Mouse (Mus musculus): ENCODE data around the gene Rpap1. TPM values are rescaled to one million over a fixed set of nuclear protein-coding genes. Genes with fewer than 3 reads are reported as not detected.

The Rpap1 gene
- 10 to 100 TPM in 21 of 26 experiments, 1 to 10 TPM in 5; 5.4 to 47.0 (median 22.0) TPM for total RNA-seq (2018; cell fraction: chromatin; rRNA removed)
- total RNA-seq (2018; cell fraction: cytosol; rRNA removed) = 10 to 100 TPM in 9 of 26 experiments, 1 to 10 TPM in 17; 5.8 to 12.2 (median 9.5) TPM
- 10 to 100 TPM in 17 of 26 experiments, 1 to 10 TPM in 9; 5.0 to 23.0 (median 13.6) TPM for total RNA-seq (2018; cell fraction: nucleus; rRNA removed)
- polyA plus RNA-seq (2018) = 5.7 to 9.3 TPM (median 8.7 TPM) in 3 replicates

DNA sequence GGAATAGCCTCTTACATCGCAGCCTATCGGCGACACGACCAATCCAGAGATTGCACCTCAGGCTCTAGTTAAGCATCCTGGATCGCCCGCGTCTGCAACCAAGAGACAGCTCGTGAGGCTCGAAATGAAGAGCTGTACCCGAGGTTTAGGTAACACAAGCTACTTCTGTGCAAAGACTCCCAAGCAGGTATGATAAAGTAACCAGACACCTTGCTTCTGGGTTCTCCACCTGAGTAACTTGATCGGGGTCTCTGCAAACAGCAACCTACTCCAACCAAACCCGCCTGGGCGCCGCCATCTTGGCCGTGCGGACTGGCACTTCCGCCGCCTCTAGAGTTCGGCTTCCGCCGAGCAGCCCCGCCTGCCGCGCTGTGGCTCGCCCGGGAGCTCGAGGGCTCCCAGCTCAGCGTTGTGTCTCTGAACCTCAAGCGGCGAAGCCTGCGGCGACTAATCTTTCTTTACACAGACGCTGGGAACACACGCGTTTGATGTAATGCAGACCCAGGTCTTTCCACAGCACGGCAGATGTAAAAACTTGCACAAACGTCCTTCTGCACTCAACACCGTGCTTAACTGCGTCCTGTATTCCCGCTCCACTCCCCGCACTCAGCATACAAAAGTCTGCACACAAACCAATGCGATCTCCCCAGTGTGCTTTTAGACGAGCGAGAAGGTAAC lies at the start of gene Rpap1:
Rpap1 (minus strand) TSS at position 332 of the 678 bp plus-strand sequence.
- H3K4me3 ChIP-seq (ENCODE audit: inconsistent target) = peak within 1 kb of the TSS; percentile 84
- H3K36me3 ChIP-seq (ENCODE audit: inconsistent target) = peaks cover 7% of the 10 kb centered on the region; the same call in 1 of the 2 replicates
- H3K27ac ChIP-seq = 0 out of 2 replicates have a peak within 1 kb of the TSS, but pooled peaks have one; percentile 21
- 2% methylated on average over 44 of the region's 44 CpGs for WGBS (ENCODE audit: missing documents)
- H3K79me2 ChIP-seq (ENCODE audit: inconsistent target) = no peaks in the 10 kb centered on the region; the same call in 1 of the 2 replicates

DNA sequence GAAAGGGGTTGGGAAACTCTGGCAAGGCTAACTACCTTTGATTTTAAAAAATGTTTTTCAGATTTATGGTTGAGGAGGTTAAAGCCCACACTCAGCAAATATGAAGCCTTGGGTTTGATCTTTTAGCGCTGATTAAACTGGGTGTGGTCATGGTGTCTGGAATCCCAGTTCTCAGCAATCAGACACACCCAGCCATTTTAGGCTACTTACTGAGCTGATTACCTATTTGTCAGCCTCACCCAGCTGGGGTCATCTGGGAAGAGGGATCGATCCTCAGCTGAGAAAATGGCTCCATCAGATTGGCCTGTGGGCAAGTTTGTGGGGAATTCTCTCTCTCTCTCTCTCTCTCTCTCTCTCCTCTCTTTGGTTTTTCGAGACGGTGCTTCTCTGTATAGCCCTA lies 46.9 kb upstream of the Rpap1 start:
- Histone ChIP-seq H3K79me2 (ENCODE audit: inconsistent target) (no peaks in the 10 kb centered on the region), H3K4me3 (ENCODE audit: inconsistent target) (no peak overlapping the region), H3K27ac (no peak overlapping the region), H3K36me3 (ENCODE audit: inconsistent target) (no peaks in the 10 kb centered on the region)
- WGBS (ENCODE audit: missing documents) = 100% methylated on average over 2 of the region's 4 CpGs

DNA sequence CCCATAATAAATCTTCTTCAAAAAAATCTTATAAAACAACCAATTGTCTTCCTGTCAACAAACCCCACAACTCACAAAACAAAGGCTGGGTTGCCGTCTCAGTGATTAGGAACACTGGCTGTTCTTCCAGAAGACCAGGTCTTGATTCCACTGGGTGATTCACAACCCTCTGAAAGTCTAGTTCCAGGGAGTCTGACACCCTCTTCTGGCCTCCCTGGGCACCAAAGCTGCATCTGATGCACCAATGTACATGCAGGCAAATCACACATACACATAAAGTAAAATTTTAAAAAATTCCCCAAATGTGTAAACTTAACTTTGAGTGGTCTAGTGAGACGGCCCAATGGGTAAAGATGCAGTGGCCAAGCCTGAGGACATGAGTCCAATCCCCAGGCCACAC lies 43.2 kb upstream of the Rpap1 start:
- no peak overlapping the region for H3K27ac ChIP-seq
- no peaks in the 10 kb centered on the region for H3K36me3 ChIP-seq (ENCODE audit: inconsistent target)
- WGBS (ENCODE audit: missing documents) = 86% methylated on average over 2 of the region's 2 CpGs
- no peaks in the 10 kb centered on the region for H3K79me2 ChIP-seq (ENCODE audit: inconsistent target)
- no peak overlapping the region for H3K4me3 ChIP-seq (ENCODE audit: inconsistent target)

DNA sequence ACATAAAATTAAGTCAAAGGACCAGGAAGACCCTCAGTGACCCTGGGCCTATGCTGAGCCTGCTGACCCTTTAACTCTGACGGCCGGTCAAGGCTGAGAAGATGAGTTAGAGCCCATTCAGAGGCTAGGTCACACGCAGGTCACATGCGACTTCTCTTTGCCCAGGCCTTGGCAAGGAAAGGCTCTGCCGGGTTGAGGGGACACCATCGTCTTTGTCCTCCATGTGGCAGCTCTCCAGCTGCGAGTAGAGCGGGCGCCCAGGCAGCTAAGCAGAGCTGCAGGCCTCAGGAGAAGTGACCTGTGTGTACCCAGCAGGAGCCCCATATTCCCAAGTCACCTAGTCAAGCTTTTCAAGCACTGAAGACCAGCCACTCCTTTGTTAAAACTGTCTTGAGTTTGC lies 33.8 kb upstream of the Rpap1 start:
- 93% methylated on average over 9 of the region's 9 CpGs for WGBS (ENCODE audit: missing documents)
- no peak overlapping the region for H3K4me3 ChIP-seq (ENCODE audit: inconsistent target)
- no peaks in the 10 kb centered on the region for H3K79me2 ChIP-seq (ENCODE audit: inconsistent target)
- H3K36me3 ChIP-seq (ENCODE audit: inconsistent target) = no peaks in the 10 kb centered on the region
- no peak overlapping the region for H3K27ac ChIP-seq

DNA sequence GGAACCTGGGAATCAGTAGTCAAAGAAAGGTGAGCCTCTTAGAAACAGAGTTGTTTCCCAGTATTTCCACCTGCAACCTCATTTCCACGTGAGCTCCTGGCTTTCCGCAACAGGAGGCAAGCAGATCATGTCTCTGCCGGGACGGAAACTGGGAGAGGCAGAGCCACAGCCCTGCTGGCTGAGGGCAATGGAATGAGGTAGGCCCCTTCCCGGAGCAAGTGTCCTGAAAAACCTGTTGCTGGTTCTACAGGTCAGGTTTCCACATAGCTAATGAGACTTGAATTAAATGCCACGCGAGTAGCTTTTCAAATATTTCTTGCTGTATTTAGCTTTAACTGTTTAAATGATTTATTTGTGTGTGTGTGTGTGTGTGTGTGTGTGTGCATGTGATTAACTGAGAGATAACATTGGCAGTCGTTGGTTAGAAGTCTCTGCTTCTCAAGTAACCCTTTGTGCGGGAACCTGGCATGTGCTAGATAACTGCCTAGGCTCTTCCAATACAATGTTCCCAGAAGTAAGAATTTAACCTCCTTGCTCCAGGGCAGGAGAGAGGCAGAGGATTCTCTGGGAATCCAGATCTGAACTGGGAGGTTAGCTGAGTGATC lies 31.4 kb upstream of the Rpap1 start:
- Histone ChIP-seq H3K4me3 (ENCODE audit: inconsistent target) (no peak overlapping the region), H3K27ac (no peak overlapping the region), H3K79me2 (ENCODE audit: inconsistent target) (no peaks in the 10 kb centered on the region), H3K36me3 (ENCODE audit: inconsistent target) (no peaks in the 10 kb centered on the region)
- WGBS (ENCODE audit: missing documents) = 80% methylated on average over 9 of the region's 9 CpGs

DNA sequence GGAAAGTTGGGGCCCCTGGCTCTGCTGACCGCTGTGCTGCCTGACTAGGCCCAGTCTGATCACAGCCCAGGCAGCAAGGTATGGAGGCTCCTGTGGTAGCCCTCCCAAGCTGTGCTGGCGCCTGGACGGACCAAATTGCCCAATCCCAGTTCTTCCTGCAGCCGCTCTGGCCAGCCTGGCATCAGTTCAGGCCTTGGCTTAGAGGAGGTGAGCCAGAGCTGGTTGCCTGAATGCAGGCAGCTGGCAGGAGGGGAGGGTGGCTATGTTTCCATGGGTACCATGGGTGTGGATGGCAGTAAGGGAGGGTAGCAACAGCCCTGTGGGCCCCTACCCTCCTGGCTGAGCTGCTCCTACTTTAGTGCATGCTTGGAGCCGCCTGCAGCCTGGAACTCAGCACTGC lies 29.7 kb upstream of the Rpap1 start:
- no peak overlapping the region for H3K4me3 ChIP-seq (ENCODE audit: inconsistent target)
- no peaks in the 10 kb centered on the region for H3K79me2 ChIP-seq (ENCODE audit: inconsistent target)
- H3K27ac ChIP-seq = no peak overlapping the region
- no peaks in the 10 kb centered on the region for H3K36me3 ChIP-seq (ENCODE audit: inconsistent target)
- 85% methylated on average over 5 of the region's 5 CpGs for WGBS (ENCODE audit: missing documents)

DNA sequence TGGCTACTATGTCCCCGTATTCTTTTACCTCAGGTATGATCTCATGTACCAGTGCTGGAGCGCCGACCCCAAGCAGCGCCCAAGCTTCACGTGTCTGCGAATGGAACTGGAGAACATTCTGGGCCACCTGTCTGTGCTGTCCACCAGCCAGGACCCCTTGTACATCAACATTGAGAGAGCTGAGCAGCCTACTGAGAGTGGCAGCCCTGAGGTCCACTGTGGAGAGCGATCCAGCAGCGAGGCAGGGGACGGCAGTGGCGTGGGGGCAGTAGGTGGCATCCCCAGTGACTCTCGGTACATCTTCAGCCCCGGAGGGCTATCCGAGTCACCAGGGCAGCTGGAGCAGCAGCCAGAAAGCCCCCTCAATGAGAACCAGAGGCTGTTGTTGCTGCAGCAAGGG lies 29.3 kb upstream of the Rpap1 start:
- 92% methylated on average over 13 of the region's 13 CpGs for WGBS (ENCODE audit: missing documents)
- H3K36me3 ChIP-seq (ENCODE audit: inconsistent target) = no peaks in the 10 kb centered on the region
- H3K4me3 ChIP-seq (ENCODE audit: inconsistent target) = no peak overlapping the region
- no peaks in the 10 kb centered on the region for H3K79me2 ChIP-seq (ENCODE audit: inconsistent target)
- no peak overlapping the region for H3K27ac ChIP-seq

DNA sequence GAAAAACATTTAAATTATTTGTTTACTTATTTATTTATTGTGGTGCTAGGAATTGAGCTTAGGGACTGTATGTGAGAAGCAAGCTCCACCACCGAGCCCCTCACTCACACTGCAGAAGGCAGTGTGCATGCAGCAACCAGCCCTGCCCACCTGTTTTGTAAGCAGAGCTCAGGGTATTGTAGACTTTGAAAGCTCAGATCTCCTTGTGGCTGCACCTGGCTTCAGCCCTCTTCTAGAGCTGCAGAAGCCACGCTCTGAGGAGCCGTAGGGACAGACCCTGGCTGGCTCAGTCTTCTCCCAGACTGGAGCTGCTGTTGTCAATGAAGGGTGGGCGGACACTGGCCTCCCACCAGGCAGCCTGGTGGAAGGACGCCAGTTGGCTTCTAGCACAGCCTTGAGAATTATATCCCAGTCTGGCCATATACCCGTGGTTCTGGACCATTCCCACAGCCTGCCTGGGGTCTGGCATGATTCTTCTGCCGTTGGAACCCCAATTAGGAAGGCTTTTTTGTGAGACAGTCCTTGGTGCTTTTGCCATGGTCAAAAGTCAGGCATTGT lies 27.1 kb upstream of the Rpap1 start:
- 87% methylated on average over 7 of the region's 7 CpGs for WGBS (ENCODE audit: missing documents)
- Histone ChIP-seq H3K36me3 (ENCODE audit: inconsistent target) (no peaks in the 10 kb centered on the region), H3K79me2 (ENCODE audit: inconsistent target) (no peaks in the 10 kb centered on the region), H3K27ac (no peak overlapping the region), H3K4me3 (ENCODE audit: inconsistent target) (no peak overlapping the region)

GRCm38 (mm10) chr2:119811490-119812146 lies 24.3 kb upstream of the Rpap1 start:
- Histone ChIP-seq H3K4me3 (ENCODE audit: inconsistent target) (no peak overlapping the region), H3K27ac (no peak overlapping the region), H3K36me3 (ENCODE audit: inconsistent target) (no peaks in the 10 kb centered on the region), H3K79me2 (ENCODE audit: inconsistent target) (no peaks in the 10 kb centered on the region)
- 87% methylated on average over 13 of the region's 14 CpGs for WGBS (ENCODE audit: missing documents)

GRCm38 (mm10) chr2:119810890-119811289 lies 23.6 kb upstream of the Rpap1 start:
- H3K4me3 ChIP-seq (ENCODE audit: inconsistent target) = no peak overlapping the region
- no peak overlapping the region for H3K27ac ChIP-seq
- no peaks in the 10 kb centered on the region for H3K79me2 ChIP-seq (ENCODE audit: inconsistent target)
- no peaks in the 10 kb centered on the region for H3K36me3 ChIP-seq (ENCODE audit: inconsistent target)
- WGBS (ENCODE audit: missing documents) = 86% methylated on average over 12 of the region's 12 CpGs

DNA sequence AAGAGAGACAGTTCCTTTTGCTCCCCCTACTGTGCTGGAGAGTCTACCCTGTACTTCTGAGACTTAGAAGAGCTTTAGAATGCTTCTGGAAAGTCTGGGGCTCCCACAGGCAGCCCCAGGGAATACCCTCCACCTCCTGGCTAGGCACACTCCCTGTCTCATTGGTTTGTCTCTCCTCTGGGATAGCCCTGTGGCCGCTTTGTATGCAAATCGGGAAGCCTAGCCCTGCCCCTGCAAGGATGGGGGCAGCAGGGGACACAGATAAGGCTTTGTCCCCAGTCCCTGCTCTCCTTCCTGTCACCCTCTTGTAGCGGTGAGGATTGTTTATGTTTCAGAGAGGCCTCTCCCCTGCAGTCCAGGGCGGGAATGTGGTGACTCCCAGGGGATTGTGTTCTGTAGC lies 21.5 kb upstream of the Rpap1 start:
- no peak overlapping the region for H3K27ac ChIP-seq
- no peaks in the 10 kb centered on the region for H3K79me2 ChIP-seq (ENCODE audit: inconsistent target)
- 93% methylated on average over 4 of the region's 4 CpGs for WGBS (ENCODE audit: missing documents)
- H3K4me3 ChIP-seq (ENCODE audit: inconsistent target) = no peak overlapping the region
- H3K36me3 ChIP-seq (ENCODE audit: inconsistent target) = no peaks in the 10 kb centered on the region

GRCm38 (mm10) chr2:119808438-119808837 lies 21.1 kb upstream of the Rpap1 start:
- Histone ChIP-seq H3K79me2 (ENCODE audit: inconsistent target) (no peaks in the 10 kb centered on the region), H3K36me3 (ENCODE audit: inconsistent target) (no peaks in the 10 kb centered on the region), H3K4me3 (ENCODE audit: inconsistent target) (no peak overlapping the region), H3K27ac (no peak overlapping the region)
- 97% methylated on average over 4 of the region's 4 CpGs for WGBS (ENCODE audit: missing documents)

DNA sequence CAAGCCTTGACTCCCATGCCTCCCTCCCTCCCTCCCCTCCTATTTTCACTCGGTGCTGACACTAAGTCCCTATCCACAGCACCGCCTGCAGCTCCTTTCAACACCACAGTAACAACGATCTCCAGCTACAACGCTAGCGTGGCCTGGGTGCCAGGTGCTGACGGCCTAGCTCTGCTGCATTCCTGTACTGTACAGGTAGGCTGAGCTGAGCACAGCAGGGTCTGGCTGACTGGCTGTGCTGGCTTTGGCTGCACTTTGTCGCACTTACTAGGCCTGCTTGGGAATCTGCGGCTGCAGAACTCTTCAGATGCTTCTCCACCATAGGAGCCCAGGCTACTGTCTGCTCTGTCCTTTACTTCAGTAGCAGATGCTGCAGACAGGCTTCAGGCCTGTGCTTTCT lies 18.2 kb upstream of the Rpap1 start:
- no peak overlapping the region for H3K4me3 ChIP-seq (ENCODE audit: inconsistent target)
- H3K79me2 ChIP-seq (ENCODE audit: inconsistent target) = no peaks in the 10 kb centered on the region
- no peak overlapping the region for H3K27ac ChIP-seq
- 96% methylated on average over 7 of the region's 8 CpGs for WGBS (ENCODE audit: missing documents)
- H3K36me3 ChIP-seq (ENCODE audit: inconsistent target) = no peaks in the 10 kb centered on the region

DNA sequence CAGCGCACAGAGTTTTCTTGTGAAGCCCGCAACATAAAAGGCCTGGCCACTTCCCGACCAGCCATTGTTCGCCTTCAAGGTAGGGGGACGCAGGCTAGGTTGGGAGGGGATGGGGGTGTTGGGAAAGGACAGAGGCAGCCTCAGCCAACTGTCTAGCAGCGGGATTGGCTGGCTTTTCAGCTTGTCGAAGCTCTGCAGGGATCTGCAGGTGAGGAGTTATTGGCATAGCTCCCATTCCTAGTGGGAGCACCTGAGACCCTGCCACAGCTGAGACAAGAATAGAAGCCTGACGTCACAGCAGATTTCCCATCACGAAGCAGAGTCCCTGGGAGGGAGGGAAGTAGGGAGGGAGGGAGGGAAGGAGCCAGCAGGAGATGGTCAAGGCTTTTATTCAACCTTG lies 17.4 kb upstream of the Rpap1 start:
- no peak overlapping the region for H3K4me3 ChIP-seq (ENCODE audit: inconsistent target)
- no peaks in the 10 kb centered on the region for H3K79me2 ChIP-seq (ENCODE audit: inconsistent target)
- H3K36me3 ChIP-seq (ENCODE audit: inconsistent target) = no peaks in the 10 kb centered on the region
- no peak overlapping the region for H3K27ac ChIP-seq
- WGBS (ENCODE audit: missing documents) = 84% methylated on average over 9 of the region's 9 CpGs

GRCm38 (mm10) chr2:119804275-119804628 lies 16.9 kb upstream of the Rpap1 start:
- 94% methylated on average over 4 of the region's 5 CpGs for WGBS (ENCODE audit: missing documents)
- H3K79me2 ChIP-seq (ENCODE audit: inconsistent target) = no peaks in the 10 kb centered on the region
- H3K36me3 ChIP-seq (ENCODE audit: inconsistent target) = no peaks in the 10 kb centered on the region
- H3K27ac ChIP-seq = no peak overlapping the region
- H3K4me3 ChIP-seq (ENCODE audit: inconsistent target) = no peak overlapping the region
